Mouse (Mus musculus) heart, embryonic 11.5 days (tissue): ENCODE measurements around the gene Erbb4. TPM values are rescaled to one million over a fixed set of nuclear protein-coding genes. Genes with fewer than 3 reads are reported as not detected.

ENCODE experiments used
- ATAC-seq: fragments of 200-750 bp; cut with Nextera tagmentation; replicated peaks from 2 replicates; pipeline ENCODE4 v1.8.0; 2017; ENCODE audit warnings: moderate library complexity; ENCODE audit not compliant: insufficient number of reproducible peaks, low FRiP score, low TSS enrichment
- H3K27ac ChIP-seq: fragments of 300-500 bp; sonication (generic); 2 replicates; pipeline ENCODE4 v1.5.1; 2014; ENCODE audit warnings: mild to moderate bottlenecking, low read depth, low read length
- H3K27me3 ChIP-seq: fragments of 300-500 bp; sonication (generic); 2 replicates; pipeline ENCODE4 v1.6.1; 2014; ENCODE audit warnings: mild to moderate bottlenecking, low read length, mixed read lengths; ENCODE audit not compliant: control insufficient read depth, insufficient read depth
- H3K36me3 ChIP-seq: fragments of 300-500 bp; sonication (generic); 2 replicates; pipeline ENCODE4 v1.6.1; 2014; ENCODE audit warnings: mild to moderate bottlenecking, low read length, moderate library complexity, mixed read lengths; ENCODE audit not compliant: control insufficient read depth, insufficient read depth
- H3K4me1 ChIP-seq: fragments of 300-500 bp; sonication (generic); 2 replicates; pipeline ENCODE4 v1.6.1; 2014; ENCODE audit warnings: low read length; ENCODE audit not compliant: control insufficient read depth, insufficient read depth
- H3K4me2 ChIP-seq: fragments of 300-500 bp; sonication (generic); 2 replicates; pipeline ENCODE4 v1.6.1; 2014; ENCODE audit warnings: mild to moderate bottlenecking, moderate library complexity
- H3K4me3 ChIP-seq: fragments of 300-500 bp; sonication (generic); 2 replicates; pipeline ENCODE4 v1.5.1; 2014; ENCODE audit warnings: low read depth, low read length
- H3K9ac ChIP-seq: fragments of 300-500 bp; sonication (generic); 2 replicates; pipeline ENCODE4 v1.6.1; 2014; ENCODE audit warnings: mild to moderate bottlenecking, low read depth, low read length, moderate library complexity
- H3K9me3 ChIP-seq: fragments of 300-500 bp; sonication (generic); replicated peaks from 2 replicates; pipeline ENCODE4 v1.6.1; 2016; ENCODE audit warnings: low read length; ENCODE audit not compliant: control insufficient read depth
- WGBS: fragments of 180-500 bp; shearing (Covaris S2); extraction: QIAGEN DNeasy Blood & Tissue Kit; methylation state at CpG from one replicate; pipeline ENCODE4 v1.1.7; 2014; ENCODE audit not compliant: insufficient replicate concordance; 5-methylcytosine and 5-hydroxymethylcytosine counted together
- polyA plus RNA-seq: library from polyadenylated mRNA; unstranded; fragments of >200 nt; fragmentation: Nextera tagmentation; extraction: Ambion mirVana; gene quantifications from 2 replicates; pipeline ENCODE4 v1.2.1, GENCODE M21; 2014

Gene Erbb4
- polyA plus RNA-seq, 1 experiment from 2014 or later, result 14.8 TPM

GRCm38 (mm10) chr1:68150572-68150971 lies 957.3 kb downstream of the Erbb4 start:
- no peak for ATAC-seq
- Histone ChIP-seq H3K36me3 (no peaks in the 10 kb centered on the region), H3K4me3 (no peak overlapping the region), H3K27me3 (no peaks in the 10 kb centered on the region), H3K9me3 (no peaks in the 10 kb centered on the region), H3K9ac (no peak overlapping the region), H3K4me1 (no peaks in the 10 kb centered on the region), H3K4me2 (no peak overlapping the region), H3K27ac (no peak overlapping the region)
- 71% methylated on average over 2 of the region's 2 CpGs for WGBS

GRCm38 (mm10) chr1:68142562-68143350 lies 965.1 kb downstream of the Erbb4 start:
- 75% methylated on average over 7 of the region's 7 CpGs for WGBS

GRCm38 (mm10) chr1:68134943-68135342 lies 972.9 kb downstream of the Erbb4 start:
- no peaks in the 10 kb centered on the region for H3K36me3 ChIP-seq
- H3K4me2 ChIP-seq, result no peak overlapping the region
- no peak for ATAC-seq
- H3K27ac ChIP-seq, result no peak overlapping the region
- no peak overlapping the region for H3K4me3 ChIP-seq
- no peak overlapping the region for H3K9ac ChIP-seq
- H3K4me1 ChIP-seq, result no peaks in the 10 kb centered on the region
- no peaks in the 10 kb centered on the region for H3K27me3 ChIP-seq
- H3K9me3 ChIP-seq, result no peaks in the 10 kb centered on the region

More at GRCm38 (mm10) chr1:68142562-68143350, 965.1 kb downstream of the Erbb4 start:
- no peak overlapping the region for H3K27ac ChIP-seq
- ATAC-seq, result no peak
- no peak overlapping the region for H3K9ac ChIP-seq
- no peaks in the 10 kb centered on the region for H3K36me3 ChIP-seq
- H3K4me3 ChIP-seq, result no peak overlapping the region
- H3K27me3 ChIP-seq, result no peaks in the 10 kb centered on the region
- H3K4me2 ChIP-seq, result no peak overlapping the region
- no peaks in the 10 kb centered on the region for H3K4me1 ChIP-seq
- no peaks in the 10 kb centered on the region for H3K9me3 ChIP-seq

- Histone ChIP-seq H3K4me2 (no peak overlapping the region), H3K9me3 (no peaks in the 10 kb centered on the region), H3K4me1 (no peaks in the 10 kb centered on the region), H3K27ac (no peak overlapping the region), H3K36me3 (no peaks in the 10 kb centered on the region), H3K4me3 (no peak overlapping the region), H3K27me3 (no peaks in the 10 kb centered on the region), H3K9ac (no peak overlapping the region)
- 75% methylated on average over 2 of the region's 2 CpGs for WGBS
- no peak for ATAC-seq
These were observed 973.4 kb downstream of the Erbb4 start for GRCm38 (mm10) chr1:68134450-68134849.

GRCm38 (mm10) chr1:68123541-68123940 lies 984.3 kb downstream of the Erbb4 start:
- Histone ChIP-seq H3K4me1 (no peaks in the 10 kb centered on the region), H3K4me2 (no peak overlapping the region), H3K4me3 (no peak overlapping the region), H3K27me3 (no peaks in the 10 kb centered on the region), H3K36me3 (no peaks in the 10 kb centered on the region), H3K9ac (no peak overlapping the region), H3K27ac (no peak overlapping the region), H3K9me3 (no peaks in the 10 kb centered on the region)
- 86% methylated on average over 2 of the region's 2 CpGs for WGBS
- ATAC-seq, result no peak

- Histone ChIP-seq H3K27ac (no peak overlapping the region), H3K9ac (no peak overlapping the region), H3K9me3 (no peaks in the 10 kb centered on the region), H3K4me2 (no peak overlapping the region), H3K4me3 (no peak overlapping the region), H3K27me3 (no peaks in the 10 kb centered on the region), H3K36me3 (no peaks in the 10 kb centered on the region), H3K4me1 (no peaks in the 10 kb centered on the region)
- WGBS, result 76% methylated on average over 7 of the region's 7 CpGs
- no peak for ATAC-seq
These were observed 987.5 kb downstream of the Erbb4 start for GRCm38 (mm10) chr1:68120364-68120763.

GRCm38 (mm10) chr1:68115721-68116120 lies 992.1 kb downstream of the Erbb4 start:
- Histone ChIP-seq H3K36me3 (no peaks in the 10 kb centered on the region), H3K27ac (no peak overlapping the region), H3K4me2 (no peak overlapping the region), H3K4me1 (no peaks in the 10 kb centered on the region), H3K9me3 (no peaks in the 10 kb centered on the region), H3K9ac (no peak overlapping the region), H3K4me3 (no peak overlapping the region), H3K27me3 (no peaks in the 10 kb centered on the region)
- 80% methylated on average over 5 of the region's 5 CpGs for WGBS
- ATAC-seq, result no peak

GRCm38 (mm10) chr1:68106543-68106860 lies 1001.4 kb downstream of the Erbb4 start:
- no peaks in the 10 kb centered on the region for H3K9me3 ChIP-seq
- 72% methylated on average over 3 of the region's 3 CpGs for WGBS
- no peak overlapping the region for H3K9ac ChIP-seq
- ATAC-seq, result no peak
- H3K4me3 ChIP-seq, result no peak overlapping the region
- no peaks in the 10 kb centered on the region for H3K36me3 ChIP-seq
- H3K27ac ChIP-seq, result no peak overlapping the region
- no peak overlapping the region for H3K4me2 ChIP-seq
- H3K27me3 ChIP-seq, result no peaks in the 10 kb centered on the region
- no peaks in the 10 kb centered on the region for H3K4me1 ChIP-seq

- no peaks in the 10 kb centered on the region for H3K9me3 ChIP-seq
- WGBS, result 71% methylated on average over 7 of the region's 7 CpGs
- no peak for ATAC-seq
These were observed 1001.9 kb downstream of the Erbb4 start for GRCm38 (mm10) chr1:68105834-68106542.

More at GRCm38 (mm10) chr1:68105834-68106542, 1001.9 kb downstream of the Erbb4 start:
- Histone ChIP-seq H3K36me3 (no peaks in the 10 kb centered on the region), H3K4me3 (no peak overlapping the region), H3K27me3 (no peaks in the 10 kb centered on the region), H3K4me2 (no peak overlapping the region), H3K4me1 (no peaks in the 10 kb centered on the region), H3K9ac (no peak overlapping the region), H3K27ac (no peak overlapping the region)
